Mouse (Mus musculus) left cerebral cortex, adult 9 months (tissue): ENCODE measurements at regions not wholly inside any gene's neighbourhood (a gene's known extent, or its start where the extent isn't known, plus 50 kb on each side); places are given as distances from the start of the nearest gene placed in this dataset.
A peak's percentile ranks its signal among the peaks of the same experiment; 100 is the strongest.

Experiments
- DNase-seq, 2 experiments: peaks; one replicate each; pipeline ENCODE4 v3.0.0; 2022; ENCODE audit warnings: low spot score in 2 of 2

DNA sequence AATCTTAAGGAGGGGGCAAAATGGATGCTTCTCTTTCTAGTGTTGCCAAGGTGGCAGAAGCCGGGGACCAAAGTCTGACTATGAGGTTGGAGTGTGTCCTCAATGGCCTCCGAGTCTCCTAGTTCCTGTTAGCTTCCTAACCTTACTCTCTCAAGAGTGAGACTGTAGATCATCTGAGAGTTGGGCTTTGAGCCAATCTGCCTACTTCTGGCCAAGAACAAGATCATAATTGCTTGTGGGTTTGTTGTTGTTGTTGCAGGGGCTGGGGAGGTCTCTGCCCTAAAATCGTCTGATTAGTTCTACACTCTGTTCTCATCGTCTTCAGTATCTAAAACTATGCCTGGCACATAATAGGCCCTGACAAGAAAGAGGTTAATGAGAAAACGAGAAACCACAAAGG is 110.8 kb upstream of the Syt6 start:
- no peak for DNase-seq

DNA sequence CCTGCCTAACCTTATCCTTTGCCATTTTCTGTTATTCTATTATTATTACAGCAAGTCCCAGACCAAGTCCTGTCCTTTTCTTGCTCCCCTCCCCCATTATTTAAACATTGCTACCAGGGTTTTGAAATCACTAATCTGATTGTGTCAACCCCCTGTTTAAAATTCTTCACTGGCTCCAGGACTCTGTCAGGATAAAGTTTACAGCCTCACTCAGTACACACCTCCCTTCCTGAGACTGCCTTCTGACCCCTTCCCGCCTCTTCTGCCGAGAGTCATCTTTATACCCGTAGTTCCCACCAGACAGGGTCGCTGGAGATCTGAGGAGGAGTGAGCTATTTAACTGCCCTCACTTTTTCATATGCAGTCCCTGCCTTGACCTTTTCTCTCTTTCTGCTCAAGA is 110.3 kb upstream of the Syt6 start:
- no peak for DNase-seq

DNA sequence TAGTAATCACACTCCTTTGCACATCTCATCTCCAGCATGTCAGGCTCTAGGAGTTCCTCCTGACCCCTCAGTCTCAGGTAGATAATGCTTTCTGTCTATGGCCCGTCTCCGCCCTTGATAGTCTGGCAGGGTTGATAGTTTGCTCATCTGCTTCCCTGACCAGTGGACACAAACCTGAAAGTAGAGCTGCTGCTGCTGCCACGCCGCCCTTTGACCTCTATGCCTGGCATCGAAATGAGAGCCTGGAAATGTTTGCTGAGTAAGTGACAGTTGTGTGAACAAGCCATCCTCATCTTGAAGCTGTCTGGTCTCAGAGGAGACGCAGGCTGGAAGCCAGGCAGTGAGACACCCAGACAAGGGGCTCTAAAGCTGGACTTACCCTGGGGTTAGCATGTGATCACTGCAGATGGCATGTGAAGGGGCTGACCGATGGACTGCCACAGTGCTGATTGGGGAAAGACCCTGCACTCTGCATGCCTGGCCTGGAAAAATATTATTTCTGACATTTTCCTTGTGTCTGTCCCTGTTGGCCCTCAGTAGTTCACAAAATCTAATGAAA is 109.8 kb upstream of the Syt6 start:
- DNase-seq: no peak

DNA sequence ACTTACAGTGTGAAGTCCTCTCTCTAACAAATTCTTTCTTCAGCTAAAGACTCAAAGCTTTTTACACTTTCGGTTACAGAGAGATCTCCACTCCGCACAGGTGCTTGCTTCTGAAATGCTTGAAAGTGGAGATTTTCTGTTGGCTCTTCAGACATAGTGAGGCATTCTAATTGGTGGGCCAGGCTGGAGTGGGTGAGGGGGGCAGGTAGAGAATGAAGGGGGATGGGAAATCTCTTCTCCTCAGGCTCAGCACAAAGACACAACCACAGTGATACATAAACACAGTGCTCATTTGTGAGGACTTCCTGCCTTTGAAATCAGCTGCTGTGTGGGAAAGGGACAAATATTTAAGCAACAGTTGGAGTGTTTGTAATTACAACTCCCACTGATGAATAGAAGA is 109.1 kb upstream of the Syt6 start:
- no peak for DNase-seq

DNA sequence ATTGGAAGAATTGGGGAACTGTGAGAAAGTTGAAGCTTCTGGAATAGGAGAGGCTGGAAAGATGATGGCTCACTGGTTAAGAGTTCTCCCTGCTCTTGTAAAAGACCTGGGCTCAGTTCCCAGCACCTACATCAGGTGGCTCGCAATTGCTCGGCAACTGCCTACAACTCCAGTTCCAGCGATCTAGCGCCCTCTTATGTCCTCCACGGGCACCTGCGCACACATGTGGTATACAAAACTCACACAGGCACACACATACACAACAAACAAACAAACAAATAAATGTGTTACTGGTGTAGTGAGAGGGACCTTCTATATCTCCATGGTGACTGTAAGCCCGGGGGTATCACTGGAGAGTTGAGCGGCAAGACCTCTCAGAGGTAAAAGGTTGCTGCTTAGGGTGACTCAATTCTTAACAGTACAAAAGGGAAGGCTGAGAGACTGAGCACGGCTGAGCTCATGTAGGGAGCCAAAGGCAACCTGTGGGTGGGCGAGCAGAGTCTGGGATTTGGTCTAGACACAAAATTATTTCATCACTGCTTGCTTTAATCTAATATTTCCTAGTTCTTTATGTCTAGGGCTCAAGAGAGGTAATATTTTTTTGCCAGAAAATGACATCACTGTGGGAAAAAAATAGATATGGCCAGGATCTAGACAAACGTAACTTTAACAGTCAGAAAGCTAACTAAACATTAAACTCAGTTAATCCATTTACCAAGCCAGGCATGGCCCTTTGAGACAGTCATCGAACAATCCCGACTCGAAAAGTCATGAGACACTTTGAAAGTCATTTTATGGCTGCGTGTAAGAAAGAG is 104.2 kb upstream of the Syt6 start:
- no peak for DNase-seq

DNA sequence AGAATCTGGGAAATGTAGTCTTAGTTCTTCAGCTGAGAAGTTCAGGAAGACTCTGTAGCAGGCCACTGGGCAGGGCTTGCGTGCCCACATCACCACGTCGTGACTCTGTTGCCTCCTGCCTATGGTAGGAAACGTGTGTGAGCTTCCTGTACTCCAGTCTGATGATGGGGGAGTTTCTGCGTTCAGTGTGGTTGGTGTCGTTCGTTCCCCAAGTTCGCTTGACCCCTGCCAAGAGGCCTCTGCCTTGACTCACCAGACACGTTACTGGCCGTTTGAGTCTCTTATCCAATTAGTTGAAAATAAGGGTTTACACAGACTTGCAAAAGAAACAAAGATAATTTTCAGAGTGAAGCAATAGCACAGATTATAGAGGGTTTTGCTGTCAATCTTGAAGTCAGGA is 102.4 kb upstream of the Syt6 start:
- DNase-seq: no peak

DNA sequence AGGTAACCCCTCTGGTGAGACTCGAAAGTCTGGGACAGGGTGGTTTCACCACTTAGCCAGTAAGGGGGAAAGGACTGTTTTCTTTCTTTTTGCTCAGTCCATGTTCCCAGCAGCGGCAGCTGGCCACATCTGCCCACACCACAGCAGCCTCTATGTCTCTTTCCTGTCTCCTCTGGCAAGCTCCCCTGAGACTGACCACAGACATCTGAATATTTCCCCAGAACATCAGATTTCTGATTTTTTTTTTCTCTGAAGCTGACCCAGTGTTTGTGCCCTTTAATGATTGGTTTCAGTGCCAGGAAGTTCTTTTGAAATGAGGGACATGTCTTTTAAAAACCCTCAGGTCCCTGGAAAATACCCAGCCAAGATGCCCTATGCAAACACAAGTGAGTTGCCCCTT is 101.7 kb upstream of the Syt6 start:
- no peak for DNase-seq

DNA sequence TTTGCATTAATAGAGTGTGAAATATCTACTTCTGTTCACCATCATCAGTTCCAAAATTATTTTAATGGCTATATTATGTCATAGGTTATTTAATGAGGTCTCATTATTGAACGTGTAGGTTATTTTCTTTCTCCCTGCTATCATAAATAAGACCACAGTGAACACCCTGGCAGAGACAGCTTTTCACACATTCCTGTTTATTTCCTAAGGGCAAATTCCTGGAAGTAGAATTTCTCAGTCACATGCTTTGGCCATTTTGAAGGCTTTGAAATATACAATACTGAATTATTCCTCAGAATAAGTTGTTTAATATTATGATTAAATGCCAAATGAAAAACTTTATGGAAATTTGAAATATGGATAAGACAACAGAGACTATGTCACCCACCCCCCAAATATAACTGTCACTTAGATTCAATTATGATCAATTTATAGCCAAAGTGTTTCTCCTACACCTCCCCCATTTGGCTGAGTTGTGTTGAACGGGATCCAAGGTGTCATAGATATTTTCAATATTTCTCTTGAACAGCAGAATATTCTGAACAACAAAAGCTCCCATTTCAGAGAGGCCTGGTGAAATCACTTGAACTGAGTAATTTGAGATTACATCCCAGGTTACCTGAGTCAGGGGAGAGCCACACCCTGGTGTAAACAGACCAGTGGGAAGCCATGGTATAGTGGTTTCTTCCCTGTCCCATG is 95.0 kb upstream of the Syt6 start:
- no peak for DNase-seq

DNA sequence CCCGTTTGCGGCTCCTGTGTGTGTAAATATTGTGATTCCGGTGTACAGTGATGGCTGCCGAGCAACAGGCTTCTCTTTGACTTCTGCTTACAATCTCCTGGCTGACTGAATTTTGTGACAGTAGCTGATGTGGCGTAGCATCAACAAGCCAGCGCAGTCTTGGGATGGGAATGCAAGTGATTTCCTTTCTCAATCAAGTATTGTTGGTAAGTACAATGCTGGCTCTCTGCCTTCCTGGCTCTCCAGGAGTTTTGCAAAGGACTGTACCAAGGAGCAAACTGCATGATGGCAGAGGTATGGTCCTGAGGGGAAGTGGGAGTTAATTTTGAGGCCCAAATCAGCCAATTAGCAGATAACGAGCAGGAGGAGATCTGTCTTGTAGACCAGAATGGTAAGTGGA is 94.4 kb upstream of the Syt6 start:
- DNase-seq: no peak

DNA sequence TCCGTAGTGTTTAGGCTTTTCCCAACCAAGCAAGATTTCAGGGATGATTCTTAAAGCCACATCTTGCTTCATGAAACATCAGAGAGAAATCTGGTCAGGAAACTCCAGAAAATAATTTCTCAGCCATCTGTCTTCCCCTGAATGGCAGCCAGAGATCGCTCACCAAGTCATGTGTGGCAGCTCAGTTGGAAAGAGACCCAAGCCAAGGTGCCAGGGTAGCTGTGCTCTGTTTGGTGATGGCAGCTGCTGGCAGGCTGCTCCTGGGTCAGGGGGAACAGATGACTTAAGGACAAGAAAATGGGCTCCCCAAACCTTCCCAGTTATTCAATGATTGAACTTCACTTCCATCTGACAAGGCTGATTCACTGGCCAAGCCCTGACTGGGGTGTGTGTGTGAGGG is 91.7 kb upstream of the Syt6 start:
- DNase-seq: no peak

DNA sequence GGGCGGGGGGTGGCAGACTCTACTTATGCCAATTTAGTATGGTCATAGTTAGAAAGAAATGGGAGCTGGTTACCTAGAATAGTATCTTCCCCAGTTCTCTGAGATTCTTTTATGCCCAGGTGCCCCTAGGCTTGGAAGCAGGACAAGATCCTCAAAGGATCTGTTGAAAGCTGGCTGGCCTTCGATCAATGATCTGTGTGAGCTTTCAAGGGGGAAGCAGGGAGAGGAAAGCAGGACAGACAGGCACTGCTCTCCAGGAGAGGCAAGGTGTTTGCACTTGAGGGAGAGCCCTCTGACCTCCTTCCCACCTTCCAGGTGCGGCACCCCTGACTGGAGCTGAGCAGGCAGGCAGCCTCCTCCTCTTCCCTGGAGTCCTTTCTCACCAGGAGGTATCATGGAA is 91.3 kb upstream of the Syt6 start:
- DNase-seq: no peak

DNA sequence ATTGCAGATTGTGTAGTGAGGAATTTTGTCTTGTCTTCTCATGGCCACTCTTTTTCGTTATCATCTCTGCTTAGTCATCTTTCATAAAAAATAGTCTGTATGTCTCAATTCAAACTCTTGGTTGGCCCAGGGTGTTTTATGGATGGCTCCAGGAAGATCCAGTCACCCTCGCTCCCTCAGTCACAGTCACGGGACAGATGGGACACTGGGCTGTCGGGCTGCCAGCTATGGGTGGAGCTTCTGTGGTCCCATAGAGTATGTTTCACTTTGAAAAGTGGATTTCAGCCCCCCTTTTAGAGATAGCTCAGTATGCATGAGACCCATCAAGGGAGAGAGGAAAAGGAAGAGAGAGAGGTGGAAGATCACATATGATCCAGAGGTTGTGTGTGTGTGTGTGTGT is 85.2 kb upstream of the Syt6 start:
- DNase-seq: no peak

DNA sequence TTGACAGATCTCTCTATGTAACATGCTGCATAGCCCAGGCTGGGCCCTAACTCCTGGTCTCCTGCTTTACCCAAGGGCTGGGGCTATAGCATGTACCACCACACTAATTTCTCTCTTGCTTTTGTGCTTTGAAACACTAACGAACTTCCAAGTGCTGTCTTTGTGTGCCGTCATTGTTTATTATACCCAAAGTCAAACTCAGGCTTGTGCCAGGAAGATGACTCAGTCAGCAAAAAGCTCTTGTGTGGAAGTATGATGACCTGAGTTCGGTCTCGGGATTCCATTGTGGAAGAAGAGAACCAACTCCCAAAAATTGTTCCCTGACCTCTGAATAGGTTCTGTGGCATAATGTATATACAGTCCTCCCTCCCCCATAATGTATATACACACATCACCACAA is 84.1 kb upstream of the Syt6 start:
- no peak for DNase-seq

DNA sequence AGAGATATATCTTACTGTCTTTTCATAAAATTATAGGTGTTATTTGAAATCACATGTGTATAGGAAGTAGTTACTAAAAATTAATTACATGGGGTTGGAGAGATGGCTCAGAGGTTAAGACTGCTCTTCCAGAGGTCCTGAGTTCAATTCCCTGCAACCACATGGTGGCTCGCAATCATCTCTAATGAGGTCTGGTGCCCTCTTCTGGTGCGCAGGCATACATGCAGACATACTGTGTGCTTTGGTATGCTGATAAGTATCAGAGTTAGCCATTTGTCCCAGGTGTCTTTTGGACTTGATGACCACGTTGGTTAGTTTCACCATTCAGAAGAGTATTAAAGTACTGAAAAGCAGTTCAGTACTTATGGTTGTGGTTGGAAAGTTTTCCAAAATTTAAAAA is 82.8 kb upstream of the Syt6 start:
- DNase-seq: no peak

DNA sequence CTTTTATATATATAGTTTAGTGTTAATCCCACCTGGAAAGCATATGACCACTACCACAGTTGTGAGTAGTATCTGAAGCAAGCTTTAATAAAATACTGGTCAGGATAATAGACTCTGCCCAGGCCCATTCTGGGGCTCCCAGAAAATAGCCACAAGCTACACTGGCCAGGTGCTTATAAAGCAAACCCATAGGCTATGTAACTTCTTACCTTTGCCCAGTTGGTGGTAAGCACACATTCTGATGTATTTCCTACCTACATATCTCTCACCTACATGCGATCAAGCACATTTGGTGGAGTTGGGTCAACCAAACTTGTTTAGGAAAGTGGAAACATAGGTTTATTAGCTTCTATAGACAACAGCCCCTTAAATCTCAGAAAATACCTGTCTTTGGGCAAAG is 81.4 kb upstream of the Syt6 start:
- no peak for DNase-seq

DNA sequence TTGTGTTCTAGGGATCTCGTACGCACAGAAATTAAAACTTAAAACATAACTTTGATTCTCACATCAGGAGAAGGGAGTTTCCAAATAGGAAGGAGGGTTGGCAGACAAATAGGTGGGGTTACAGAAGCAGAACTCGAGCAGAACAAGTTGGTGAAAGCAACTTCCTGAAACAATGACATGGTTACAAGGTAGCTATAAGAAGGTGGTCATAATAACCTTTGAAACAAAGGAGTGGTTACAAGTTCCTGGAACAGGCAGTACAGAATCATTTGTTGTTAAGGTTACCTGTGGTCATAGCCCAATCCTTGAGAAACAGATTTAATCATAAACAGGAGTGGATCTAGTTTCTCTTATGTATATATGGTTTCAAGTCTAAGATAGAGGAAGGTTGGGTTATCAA is 81.0 kb upstream of the Syt6 start:
- no peak for DNase-seq

DNA sequence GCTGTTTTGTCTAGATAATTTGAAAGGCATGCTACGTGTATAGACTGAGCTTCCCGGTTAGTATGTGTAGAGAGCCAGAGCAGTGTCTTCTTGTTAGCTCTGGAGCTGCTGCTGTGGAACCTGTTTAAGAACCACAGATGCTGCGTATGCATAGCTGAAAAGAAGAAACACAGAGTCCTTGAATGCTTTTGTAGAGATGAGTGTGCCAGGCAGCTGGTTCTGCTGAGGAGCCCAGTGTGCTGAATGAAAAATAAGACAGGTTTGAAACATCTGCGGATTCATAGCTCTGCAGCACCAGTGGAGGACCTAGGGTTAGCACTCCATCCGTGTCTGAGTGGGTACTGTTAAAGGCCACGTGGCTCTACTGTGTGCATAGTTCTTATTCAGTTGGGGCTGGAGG is 78.9 kb upstream of the Syt6 start:
- peak; percentile 7 to 11 for DNase-seq

DNA sequence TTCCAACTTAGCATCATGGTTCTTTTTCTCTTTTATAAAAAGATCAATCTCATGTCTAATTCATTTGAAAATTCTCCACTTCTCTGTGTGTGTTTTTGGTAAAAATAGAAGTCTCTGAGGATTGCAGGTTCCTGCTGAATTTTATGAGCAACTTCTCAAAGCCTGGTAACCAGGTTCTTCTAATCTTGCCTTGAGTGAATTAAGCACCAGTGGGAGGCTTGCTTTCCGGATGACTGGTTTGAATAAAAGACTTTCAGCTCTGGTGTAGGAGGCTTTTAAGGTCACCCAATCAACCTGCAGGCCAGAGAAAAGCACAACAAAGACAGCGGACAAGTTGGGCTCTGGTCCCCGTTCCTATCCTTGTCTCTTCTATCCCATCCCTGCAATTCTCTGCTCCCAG is 78.3 kb upstream of the Syt6 start:
- peak in 1 of 2 experiments; percentile 28 for DNase-seq

DNA sequence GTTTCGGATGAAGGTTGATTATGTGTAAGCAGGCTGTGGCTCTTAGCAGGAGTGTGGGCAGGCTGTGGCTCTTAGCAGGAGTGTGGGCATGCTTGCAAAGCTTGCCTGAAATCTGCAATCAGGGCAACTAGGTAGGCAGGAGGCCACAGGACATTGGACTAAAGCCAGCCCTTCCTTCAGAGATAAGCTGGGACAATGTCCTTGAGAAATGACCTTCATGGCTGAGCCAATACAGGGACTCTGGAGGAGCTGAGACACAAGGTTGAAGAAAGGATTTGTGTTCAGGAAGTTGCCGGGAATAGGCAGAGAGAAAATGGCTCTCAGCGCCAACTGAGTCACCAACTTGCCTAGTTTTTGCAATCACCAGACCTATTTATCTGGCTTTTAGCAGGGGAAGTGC is 77.3 kb upstream of the Syt6 start:
- DNase-seq: no peak

DNA sequence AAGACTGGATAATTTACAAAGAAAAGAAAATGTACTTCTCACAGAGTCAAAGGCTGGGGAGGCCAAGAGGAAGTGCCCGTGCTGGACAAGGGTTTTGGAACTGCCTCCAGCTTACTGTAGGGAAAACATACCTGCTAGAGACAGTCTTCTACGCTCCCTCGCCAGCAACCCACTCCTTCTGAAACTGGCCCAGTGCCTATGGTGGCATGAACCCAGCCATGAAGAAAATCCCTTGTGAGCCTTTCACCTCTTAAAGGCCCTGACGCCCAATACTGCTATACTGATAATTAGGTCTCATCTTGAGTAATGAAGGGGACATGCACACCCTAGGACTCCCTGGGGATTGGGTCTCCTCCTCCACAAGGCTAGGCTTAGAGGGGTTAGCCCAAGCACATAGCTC is 76.6 kb upstream of the Syt6 start:
- no peak for DNase-seq

DNA sequence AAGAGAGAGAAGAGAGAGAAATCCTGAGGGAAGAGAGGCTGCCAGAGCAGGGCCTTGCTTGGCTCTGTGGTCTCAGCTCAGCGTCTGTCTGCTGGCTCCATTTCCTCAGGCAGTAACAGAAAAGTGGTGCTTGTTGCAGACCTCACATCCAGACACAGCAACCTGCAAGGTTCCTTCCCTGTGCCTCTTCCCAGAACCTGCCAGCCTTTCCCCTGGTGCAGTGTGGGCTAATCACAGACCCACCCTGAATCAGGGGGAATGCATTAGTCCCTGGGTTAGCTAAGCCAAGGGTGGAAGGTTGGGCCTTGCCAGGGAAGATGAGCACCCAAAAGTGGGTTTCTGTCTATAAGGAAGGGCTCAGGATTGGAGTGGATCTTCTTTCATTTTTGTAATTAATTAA is 75.2 kb upstream of the Syt6 start:
- no peak for DNase-seq

DNA sequence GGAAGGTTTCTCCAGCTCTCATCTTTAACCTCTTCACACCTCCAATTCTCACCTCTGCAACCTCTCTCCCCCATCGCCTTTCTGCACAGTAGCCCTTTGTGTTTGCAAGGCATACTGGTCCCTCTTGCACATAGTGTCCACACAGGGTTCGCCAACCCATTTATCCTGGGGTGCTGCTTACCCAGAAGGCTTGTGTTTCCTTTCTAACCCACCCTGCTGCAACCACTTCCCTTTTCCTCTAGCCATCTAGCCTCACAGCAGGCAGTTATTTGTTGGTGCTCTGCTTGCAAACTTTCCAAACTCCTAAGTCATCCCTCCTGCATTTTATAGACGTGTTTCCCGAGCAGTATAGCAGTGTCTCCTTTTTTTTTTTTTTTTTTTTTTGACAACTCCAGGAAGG is 74.7 kb upstream of the Syt6 start:
- DNase-seq: no peak

DNA sequence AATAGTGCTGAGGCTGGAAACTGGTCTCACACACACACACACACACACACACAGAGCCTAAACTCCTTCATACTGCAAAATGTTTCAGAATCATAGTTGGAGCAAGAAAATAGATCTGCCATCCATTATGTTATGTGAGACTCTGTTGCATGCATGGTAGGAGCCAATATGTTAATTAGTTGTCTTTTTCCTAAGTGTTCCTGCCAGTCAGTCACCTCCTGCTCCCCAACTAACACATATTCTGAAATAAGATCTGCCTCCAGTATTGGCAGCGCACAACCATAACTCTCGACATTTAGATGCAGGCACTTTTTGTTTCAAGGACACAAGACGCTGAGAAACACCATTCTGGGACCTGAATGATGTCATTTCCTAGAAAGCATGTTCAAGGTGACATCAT is 70.9 kb upstream of the Syt6 start:
- DNase-seq: no peak
